Mouse (Mus musculus): ENCODE measurements around the gene Cpm.
"Not testable (repeated sequence)": the region's sequence is repeated elsewhere in the genome, so short reads cannot be mapped to it uniquely, and the experiment has no call there.

The Cpm gene

DNA sequence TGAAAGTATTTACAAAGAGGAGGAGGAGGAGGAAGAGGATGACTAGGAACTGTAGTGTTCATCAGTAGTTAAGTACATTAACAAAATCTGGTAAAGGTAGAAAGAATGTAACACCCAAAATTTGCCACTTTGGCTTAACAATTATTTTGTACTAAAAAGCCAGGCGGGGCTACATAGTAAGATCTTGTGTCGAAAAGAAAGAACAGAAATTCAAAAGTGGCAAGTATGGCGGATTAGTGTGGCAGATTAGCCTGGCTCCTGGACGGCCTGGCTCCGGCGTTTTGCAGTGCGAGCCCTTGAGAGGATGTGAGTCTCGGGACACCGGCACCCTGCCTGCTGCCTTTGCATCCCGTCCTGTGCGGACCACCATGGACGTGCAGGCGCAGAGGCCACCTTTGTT lies 35.4 kb upstream of the Cpm start:
- DNase-seq (ENCODE audit: low spot score), result no peak

DNA sequence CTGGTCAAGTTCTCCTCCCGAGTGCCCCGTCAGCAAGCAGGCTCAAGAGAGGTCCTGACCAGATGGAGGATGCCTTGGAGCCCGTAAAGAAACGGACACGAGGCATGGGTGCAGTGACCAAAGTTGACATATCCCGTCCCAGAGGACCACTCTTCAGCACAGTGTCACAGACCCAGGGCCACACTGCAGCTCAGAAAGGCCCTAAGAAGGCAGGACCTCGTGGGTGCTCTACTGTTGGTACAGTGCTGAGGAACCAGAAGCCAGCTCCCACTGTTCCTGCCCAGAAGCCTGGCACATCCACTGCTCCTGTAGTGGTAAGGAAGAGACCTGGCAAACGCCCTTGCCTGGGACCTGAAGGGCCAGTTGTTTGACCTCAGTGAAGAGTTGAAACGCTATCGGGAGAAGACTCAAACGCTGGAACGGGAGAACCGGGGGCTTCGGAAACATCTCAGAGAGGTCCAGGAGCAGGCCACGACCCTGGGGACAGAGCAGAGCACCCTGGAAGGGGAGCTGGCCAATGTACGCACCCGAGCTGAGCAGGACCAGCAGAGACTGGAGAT lies 34.9 kb upstream of the Cpm start:
- no peak for DNase-seq (ENCODE audit: low spot score)

DNA sequence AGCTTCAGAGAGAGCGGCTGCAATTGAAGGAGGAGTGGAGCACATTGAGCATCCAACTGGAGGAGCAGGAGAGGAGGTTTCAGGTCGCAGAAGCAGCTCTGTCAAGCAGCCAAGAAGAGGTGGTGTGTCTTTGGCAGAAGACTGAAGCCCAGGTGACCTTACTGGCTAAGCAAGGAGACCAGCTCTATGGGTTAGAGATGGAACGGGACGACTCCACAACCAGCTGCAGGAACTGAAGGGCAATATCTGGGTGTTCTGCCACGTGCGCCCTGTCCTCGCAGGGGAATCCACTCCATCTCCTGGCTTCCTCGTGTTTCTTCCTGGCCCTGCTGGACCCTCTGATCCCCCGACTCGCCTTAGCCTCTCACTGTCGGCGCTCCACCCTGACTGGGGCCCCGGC lies 34.4 kb upstream of the Cpm start:
- DNase-seq (ENCODE audit: low spot score), result no peak

DNA sequence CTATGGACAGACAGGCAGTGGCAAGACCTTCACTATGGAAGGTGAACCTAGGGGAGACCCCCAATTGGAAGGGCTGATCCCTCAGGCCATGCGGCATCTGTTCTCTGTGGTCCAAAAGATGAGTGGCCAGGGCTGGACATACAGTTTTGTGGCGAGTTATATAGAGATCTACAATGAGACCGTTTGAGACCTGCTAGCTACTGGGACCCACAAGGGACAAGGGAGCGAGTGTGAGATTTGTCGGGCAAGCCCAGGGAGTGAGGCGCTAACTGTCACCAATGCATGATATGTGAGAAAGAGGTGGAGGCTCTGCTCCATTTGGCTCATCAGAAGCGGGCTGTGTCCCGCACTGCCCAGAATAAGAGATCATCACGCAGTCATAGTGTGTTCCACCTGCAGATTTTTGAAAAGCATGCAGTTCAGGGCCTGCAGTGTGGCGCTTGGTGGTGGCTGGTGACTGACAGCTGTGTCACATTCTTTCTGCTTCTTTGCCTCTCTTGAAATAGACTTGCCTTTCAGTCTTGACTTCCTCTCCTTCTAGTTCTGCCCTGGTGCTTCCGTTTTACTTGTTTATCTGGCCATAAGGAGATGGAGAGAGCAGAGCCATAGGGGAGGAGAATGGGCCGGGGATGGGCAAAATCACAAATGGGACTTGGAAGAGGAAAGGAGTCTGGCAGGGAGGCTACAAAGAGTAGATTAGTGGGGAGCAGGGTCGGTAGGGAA lies 33.7 kb upstream of the Cpm start:
- DNase-seq (ENCODE audit: low spot score), result no peak

DNA sequence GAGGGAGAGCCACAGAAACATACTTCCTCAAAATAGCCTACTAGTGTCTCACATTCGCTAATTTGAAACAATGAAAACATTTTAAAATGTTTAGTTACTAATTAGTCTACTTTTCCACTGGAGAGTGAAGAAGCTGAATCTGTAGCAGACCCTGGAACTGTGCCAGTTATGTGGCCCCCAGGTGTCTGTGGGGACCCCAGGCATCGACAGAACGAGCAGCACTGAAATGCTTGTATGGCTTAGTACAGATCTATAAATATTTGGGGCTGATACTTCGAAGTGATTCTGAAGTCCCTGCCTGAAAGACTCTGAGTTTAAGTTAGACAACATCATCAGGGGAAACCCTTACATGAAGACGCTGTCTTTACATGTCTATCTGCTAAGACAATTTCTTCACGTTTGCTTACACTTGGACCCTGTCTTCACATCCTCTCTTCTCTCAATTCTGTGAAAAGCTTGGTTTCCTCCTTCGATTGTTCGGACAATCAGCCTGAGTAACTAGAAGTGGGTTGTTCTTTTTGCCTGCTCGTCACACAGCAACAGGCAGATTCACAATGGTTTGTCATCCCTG lies 33.0 kb upstream of the Cpm start:
- no peak for DNase-seq (ENCODE audit: low spot score)

DNA sequence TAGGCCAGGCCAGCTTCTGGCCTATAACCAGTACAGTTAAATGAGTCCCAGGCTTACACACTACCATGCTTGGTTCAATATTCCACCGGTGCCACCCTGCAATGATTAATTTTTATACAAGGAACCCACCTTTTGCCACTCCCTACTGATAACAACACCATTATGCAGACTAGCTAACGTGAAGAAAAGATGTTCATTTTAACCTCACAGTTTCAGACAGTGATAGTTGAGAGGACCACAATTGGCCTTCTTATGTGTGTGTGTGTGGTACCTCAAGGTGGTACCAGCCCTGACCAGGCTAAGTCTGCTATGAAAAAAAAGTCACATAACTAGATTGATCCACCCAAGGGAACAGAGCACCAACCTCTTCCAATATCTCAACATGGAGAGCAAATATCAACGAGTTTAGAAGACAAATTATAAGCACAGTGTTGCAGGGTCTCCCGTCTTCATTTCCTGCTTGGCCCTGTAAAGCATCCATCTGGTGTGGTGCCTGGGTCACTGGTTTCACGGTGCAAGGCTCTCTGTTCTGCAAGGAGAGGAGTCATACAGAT lies 32.5 kb upstream of the Cpm start:
- no peak for DNase-seq (ENCODE audit: low spot score)

DNA sequence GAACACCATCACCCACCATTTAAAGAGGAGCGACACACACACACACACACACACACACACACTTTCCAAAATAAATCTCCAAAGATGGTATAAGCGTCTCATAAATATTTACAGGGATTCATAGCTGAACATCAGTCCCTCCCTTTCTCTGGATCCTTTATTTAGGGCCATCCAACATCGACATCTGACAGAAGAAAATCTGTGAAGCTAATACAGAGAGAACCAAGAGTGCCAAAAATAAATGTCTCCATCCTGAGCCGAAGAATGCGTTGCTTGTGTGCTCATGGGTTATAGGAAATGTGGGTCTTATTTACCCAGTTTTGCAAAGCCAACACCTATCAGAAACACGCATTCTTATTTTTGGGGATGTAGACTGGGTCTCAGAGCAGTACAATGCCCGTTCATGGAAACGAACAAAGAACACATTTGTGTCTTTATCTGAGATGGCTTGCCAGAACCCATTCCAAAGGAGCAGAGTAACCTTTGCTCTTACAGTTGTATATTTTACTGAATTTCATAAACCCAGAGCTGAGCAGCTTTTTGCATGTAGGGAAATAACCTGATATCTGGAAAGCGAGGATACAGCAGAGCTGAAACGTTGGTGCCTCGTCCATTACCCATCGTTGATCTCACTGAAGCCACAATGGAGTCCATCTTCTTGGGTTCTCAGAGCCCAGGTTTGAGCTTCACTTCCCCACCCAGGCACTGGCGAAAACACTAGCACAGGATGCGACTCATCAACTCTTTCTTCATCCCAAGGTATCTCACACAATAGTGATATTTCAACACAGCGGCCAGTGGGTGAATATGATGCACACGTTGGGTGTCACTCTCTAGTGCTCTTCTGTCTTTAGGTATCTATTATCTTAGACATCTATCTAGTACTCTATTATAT lies 31.7 kb upstream of the Cpm start:
- not testable (repeated sequence) for DNase-seq (ENCODE audit: low spot score)

DNA sequence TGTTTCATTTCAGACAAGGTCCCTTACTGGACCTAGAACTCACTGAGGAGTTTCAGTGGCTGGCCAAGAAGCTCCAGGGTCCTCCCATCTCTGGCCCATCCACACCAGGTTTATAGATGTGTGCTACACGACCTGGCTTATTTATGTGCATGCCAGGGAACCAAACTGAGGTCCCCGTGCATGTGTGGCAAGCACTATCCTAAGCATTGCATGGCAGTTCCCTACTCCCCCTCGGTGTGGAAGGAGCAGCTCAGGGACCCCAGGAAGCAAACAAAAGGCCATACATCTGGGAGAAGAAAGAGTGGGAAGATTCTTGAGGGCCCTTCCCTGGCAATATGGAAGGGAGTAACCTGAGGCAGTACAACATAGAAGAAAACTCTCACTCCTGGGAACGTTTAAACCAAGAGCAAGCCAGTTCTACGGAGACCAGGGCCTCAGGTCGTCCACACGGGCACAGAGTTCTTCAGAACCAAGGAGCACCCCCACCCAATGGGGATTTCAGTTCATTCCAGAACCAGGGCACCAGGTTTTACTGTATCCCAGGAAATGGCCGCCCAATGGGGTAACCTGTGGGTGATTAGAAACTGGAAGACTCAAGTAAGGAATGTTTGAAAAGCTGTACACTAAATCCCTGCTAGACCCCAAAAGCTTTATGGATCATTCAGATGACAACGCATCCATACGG lies 30.9 kb upstream of the Cpm start:
- DNase-seq (ENCODE audit: low spot score), result no peak

DNA sequence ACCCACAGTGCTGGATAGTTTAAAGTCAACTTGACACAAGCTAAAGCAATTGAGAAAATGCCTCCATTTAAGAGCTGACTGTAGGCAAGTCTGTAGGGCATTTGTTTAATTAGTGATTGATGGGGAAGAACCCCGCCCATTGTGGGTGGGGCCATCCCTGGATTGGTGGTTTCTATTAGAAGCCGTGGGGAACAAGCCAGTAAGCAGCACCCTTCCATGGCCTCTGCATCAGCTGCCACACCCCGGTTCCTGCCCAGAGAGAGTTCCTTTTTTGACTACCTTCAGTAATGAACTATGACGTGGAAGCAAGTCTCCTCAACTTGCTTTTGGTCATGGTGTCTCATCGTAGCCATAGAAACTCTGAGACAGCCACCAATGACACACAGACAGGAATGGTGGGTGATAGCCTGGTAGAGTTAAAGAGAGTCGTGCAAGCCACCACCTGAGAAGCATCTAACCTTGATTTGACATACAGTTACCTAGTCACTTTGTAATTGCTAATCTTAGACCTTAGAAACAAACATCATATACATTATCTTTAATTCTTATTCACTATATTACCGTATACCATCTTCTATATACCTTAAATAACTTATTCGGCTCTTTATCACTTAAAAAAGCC lies 30.2 kb upstream of the Cpm start:
- not testable (repeated sequence) for DNase-seq (ENCODE audit: low spot score)

DNA sequence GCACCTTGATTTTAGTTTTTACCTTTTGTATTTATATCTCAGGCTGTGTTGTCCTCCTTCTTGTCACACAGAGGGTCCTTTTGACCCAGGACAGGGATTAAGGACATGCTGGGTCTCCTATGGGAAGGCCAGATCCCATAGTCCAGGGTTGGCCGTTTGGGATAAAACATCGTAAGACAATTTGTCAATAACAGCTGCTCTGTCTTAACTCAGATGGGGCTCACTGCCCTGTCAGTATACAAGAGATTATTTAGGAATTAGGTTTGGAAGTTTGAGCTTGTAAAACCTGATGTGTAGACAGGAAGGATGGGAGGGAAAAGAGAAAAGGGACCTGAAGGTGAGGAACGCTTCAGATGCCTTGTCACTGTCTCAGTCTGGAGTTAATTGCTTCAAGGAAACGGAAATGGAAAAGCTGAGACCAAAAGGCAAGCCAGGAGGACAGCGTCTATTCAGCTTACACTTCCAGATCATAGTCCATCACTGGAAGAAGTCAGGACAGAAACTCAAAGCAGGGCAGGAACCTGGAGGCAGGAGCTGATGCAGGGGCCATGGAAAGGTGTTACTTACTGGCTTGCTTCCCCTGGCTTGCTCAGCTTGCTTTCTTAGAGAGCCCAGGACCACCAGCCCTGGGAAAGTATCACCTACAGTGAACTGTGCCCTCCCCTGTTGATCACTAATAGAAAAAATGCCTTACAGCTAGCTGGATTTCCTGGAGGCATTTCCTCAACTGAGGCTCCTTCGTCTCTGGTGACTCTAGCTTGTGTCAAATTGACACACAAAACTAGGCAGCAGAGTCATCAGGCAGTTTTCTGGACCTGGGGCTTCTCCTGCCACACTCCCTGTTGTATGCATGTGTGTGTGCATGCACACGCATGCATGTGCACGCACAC lies 27.9 kb upstream of the Cpm start:
- DNase-seq (ENCODE audit: low spot score), result no peak

DNA sequence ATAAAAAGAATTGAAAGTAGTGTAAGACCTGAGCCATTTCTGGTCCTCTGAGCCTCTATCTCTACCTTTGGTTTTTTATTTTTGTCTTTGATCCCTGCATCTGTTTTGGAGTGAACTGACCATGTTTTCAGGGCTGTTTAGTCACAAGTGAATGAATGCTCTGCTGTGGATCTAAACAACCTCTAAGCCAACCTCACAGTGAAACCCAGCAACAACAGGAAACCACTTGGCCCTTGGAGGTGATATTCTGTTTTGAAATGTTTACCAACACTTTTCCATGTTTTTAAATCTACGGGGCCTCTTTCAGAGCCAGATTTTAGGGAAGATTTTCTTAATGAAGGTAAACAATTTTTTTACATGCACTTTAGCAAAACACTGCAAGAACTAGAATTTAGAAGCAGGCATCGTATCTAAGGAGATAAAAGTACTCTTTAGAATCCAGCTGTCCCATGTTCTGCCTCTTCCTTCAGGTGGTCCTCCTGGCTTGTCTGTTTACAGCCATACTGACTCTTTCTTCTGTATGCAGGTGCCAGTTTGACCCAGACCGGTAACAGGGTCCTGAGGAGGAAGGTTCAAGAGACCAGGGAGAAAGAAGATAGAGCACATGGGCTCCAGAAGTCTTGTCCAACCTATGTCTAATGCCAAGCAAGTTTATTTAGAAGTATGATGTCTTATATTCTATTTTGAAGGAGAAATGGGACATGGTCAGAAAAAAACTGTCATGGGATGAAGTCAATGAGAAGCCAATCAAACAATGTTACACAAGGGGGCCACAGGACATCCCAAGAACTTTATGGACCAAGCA lies 26.8 kb upstream of the Cpm start:
- DNase-seq (ENCODE audit: low spot score), result no peak

DNA sequence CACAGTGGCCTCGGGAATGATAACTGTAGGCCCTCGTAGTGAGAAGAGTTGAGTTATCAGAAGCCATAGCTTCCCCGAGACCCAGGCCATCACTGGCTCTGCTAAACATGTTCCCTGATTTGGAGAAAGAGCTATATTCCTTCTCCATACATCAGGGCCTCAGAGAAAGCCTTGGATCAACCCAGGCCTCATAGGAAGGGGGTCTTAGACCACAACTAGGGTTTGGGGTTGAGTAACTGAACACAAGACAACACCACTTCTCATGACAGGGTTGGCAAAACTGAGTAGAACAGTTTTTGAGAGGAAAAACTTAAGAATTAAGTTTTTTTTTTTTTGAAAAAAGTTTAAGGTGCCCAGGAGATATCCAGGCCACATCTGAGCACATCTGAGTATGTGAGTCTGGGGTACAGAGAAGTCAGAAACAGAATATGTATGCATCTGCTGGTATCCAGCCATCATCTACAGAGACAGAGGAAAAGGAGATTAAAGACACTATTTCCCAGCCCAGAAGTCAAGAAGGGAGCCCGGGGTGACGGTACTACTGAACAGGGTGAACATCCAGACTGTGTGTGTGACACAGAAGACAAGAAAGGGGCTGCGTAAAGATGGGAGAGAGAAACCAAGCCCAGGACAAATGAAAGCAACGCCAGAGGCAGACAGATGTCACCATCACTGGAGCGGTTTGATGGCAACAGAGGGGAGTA lies 26.0 kb upstream of the Cpm start:
- DNase-seq (ENCODE audit: low spot score), result no peak

DNA sequence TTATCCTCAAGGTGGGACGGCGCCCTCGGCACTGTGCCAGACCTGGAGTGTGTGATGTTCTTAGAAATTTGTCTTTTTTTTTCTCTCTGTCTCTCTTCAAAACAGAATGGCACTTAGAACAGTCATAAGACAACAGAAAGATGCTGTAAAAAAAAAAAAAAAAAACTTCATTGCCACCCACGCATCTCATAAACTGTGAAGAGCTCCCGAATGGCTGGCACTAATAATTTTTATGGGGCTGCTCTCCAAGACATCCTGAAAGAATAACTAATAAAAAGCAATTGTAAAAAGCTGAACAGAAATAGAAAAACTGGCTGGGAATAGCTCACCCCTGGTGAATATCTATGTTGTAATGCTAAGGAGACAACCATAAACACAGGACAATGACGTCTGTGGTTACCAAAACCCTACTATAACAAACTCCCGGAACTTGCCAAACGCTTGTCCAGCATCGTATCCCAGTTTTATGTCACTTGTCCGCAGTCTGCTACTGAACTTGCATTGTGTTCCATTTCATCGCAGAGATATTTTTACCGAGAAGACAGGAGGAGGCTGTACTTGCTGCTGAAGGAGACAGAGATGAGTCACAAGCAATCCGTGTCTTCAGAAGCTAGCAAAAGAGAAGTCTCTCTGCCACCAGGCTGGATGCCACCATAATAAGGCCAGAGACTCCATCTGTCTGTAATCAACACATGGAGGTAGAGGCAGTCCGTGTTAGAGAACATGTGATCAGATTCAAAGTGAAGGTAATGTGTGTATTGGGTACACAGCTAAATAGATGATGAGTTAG lies 25.3 kb upstream of the Cpm start:
- DNase-seq (ENCODE audit: low spot score), result peak; percentile 27

DNA sequence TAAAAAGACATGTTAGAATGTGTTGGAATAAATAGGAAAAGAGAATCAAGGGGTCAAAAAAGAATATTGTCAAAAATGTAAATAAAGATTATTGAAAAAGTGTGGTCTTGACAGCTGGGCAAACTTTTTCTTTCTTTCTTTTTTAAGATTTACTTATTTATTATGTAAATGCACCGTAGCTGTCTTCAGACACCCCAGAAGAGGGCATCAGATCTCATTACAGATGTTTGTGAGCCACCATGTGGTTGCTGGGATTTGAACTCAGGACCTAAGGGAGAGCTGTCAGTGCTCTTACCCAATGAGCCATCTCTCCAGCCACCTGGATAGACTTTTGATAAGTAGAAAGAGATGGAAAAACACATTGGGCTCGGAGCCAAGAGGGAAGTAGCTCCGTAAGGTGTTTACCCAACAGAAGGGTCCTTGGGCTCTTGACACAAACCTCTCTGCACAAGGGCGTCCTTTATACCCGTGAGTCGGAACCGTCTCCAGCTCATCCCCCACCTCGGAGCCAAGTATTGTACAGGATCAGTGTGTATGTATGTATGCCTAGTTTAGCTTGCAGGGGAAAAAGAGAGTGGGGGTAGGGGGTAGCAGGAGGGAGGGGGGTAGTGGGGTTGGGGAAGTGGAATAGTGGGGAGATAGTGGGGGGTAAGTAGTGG lies 24.5 kb upstream of the Cpm start:
- DNase-seq (ENCODE audit: low spot score), result no peak

DNA sequence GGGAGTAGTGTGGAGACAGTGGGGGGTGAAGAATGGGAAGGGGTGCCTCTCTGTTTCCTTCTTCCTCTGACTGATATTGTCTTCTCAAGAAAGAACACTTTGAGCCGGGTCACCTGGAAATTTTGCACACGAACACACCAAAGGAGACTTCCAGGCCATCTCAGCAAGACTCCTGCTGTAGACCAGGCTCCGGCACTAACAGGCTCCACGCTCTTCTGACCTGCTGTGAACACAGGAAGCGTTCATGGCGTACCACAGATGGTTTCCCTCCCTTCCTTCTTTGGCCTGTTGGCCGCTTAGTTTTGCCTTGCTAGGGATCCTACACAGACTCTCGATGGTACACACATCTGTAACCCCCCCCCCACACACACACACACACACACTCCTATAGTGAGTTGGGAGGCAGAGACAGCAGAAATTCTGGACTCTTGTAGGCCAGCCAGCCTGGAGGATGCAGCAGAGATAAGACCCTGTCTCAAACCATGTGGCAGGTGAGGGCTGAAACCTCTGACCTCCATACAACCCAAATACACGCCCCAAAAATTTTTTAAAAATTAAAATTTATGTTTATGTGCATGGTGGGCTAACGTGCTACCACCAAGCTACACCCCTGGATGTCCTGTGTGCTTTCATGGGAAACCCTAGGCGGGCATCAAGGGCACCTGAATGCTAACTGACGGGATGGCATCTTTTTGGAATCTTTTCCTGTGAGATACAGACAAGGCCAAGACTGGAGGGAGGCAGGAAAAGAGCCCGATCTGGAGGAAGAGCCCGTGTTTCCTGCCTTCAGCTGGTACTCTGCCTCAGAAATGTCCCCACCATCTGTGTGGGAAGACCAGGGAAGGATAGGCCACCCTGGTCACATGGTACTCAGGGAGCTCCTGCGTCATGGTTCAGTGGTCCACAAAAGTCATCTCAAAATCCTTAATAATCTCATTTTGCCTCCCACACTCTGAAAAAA lies 23.7 kb upstream of the Cpm start:
- no peak for DNase-seq (ENCODE audit: low spot score)

DNA sequence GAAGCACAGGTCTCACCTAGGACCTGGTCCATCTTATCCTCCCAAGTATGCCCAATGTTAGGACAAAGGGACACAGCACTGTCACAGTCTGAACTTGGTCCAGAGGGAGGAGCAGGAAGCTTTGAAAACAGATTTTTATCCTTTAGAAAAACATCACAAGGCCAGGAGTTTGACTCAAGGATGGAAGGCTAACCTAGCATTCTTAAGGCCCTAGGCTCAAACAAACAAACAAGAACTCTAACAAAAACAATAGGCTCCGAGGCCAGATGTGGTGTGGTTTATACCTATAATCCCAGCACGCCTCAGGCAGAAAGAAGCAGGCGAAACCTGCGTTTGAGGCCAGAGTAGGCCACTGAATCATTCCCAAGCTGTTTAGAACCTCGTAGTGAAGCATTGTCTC lies 22.9 kb upstream of the Cpm start:
- no peak for DNase-seq (ENCODE audit: low spot score)
